Mouse (Mus musculus): ENCODE results near the gene Vps11.
A peak's percentile ranks its signal among the peaks of the same experiment; 100 is the strongest.

- TF ChIP-seq CTCF (IDR thresholded peaks at IDR 0.05; ENCODE audit: low read depth) (peak; percentile 9; the same call in 1 of the 2 replicates), EP300 (IDR thresholded peaks at IDR 0.05; ENCODE audit: low read depth) (no peak)
Observed at GRCm38 (mm10) chr9:44364480-44364879, 3.0 kb upstream of the Vps11 start.

Data from heart, postnatal 0 days (tissue).